Mouse (Mus musculus) E14TG2a.4 (cell line): ENCODE measurements around the gene Prkce.

Experiments used
- CTCF ChIP-seq: conservative IDR thresholded peaks from 2 replicates; pipeline ENCODE4 v1.5.1; 2014; ENCODE audit warnings: low read length
- NANOG ChIP-seq: IDR thresholded peaks from 2 replicates; pipeline ENCODE4 v1.6.1; 2014; ENCODE audit warnings: borderline replicate concordance, low read length, mixed read lengths
- POU5F1 ChIP-seq: IDR thresholded peaks from 2 replicates; pipeline ENCODE4 v1.6.1; 2014; ENCODE audit warnings: low read length, borderline replicate concordance

- no peak for TF ChIP-seq CTCF
- no peak for TF ChIP-seq NANOG
- TF ChIP-seq POU5F1 = no peak
These were observed 169.1 kb downstream of the Prkce start for GRCm38 (mm10) chr17:86336652-86337073.
